Mouse (Mus musculus) small intestine, adult 10 weeks (tissue): ENCODE results near the gene Gm38655. TPM values are rescaled to one million over a fixed set of nuclear protein-coding genes. Genes with fewer than 3 reads are reported as not detected.

ENCODE experiments used
- polyA plus RNA-seq: library from polyadenylated mRNA; stranded (reverse); fragments of 350-450 nt; fragmentation: Illumina TruSeq; extraction: RNeasy Lipid Tissue Mini Kit (QIAGEN cat#74804); gene quantifications from one replicate; pipeline ENCODE4 v1.2.3, GENCODE M21; 2014; ENCODE audit warnings: low replicate concordance

The Gm38655 gene
- not detected for polyA plus RNA-seq

DNA sequence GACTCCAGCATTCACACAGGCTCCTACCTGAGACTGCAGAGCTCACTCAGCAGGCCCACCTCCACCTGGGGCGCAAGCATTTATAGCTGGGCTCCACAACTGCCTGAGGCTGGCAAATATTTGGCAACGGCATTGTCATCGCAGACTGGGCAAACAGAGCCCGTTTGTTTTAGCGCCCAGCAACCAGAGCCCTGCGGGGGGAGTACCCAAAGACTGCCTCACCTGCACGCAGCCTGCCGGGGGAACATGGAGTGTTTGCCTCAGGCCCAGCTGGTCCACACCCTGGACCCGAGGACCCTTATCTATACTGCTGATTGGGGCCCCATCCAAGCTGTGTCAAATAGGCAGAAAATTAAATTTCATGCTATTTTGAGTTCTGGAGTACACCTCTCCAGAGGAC, at the start of gene Gm38655:
Gm38655 (minus strand) TSS at position 61 of the 400 bp plus-strand sequence.

DNA sequence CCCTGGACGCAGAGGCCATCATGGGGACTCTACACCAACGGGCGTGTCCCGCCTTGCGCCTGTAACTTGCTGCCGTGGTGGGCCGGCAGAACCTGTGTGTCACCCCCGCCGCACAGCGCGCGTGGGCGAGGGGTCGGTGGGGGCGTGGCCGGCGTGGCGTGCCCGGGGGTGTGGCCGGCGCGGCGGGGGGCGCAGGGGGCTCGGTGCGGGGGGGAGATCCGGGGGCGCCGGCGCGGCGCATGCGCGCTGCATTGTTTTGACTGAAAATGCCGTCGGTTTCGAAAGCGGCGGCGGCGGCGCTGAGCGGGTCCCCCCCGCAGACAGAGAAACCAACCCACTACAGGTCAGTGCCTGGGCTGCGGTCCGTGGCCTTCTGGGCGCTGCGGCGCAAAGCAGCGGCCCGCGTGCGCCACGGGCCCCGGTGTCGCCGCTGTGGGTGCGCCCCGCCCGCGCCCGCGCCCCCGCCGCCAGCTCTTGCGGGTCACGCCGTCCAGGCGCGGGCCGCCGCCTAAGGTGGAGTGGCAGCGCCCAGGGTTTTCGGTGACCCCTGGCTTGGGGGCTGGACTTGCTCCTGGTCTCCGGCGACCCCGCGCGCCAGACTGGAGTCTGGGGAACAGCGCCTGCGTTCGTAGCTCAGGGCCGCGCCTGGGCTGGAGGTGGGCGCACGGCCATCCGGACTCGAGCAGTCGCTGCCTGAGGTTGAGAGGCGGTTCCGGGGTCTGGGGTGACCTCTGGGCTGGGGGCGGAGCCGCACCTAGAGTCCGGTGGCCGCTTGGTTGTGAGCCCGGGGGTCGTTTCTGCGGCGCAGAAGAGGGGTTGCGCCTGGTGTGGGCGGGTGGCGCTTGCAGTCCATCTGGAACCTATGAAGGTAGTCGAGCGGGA, 13.1 kb upstream of the Gm38655 start, which contains the start of gene Unkl:
Unkl (plus strand) TSS at position 248 of the 882 bp plus-strand sequence.

DNA sequence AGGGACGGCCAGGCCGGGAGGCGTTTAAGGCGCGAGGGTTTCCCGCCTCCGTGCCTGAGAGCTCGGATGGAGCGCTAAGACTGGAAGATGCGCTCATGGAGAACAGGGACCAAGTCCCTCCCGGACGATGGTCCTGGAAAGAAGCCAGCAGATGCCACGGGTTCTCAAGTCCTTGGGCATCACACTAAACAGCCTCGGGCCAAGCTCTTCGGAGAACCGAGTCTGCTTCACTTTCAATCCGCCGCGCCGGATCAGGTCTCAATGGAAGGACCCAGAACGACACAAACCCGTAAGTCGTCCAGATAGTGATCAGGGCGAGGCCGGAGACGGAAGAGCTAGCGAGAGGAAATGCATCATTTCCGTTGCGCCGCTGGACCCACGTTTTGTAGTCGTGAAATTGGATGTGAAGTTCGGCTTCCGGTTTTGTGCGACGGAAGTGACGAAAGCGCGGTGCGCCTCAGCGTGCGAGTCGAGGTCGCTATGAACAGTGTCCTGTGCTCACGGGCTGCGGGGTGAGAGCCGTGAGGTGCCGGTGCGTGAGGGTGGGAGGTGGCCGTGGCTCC, 8.9 kb upstream of the Gm38655 start, which contains the start of gene BC003965:
BC003965 (plus strand) TSS at position 426 of the 563 bp plus-strand sequence.

DNA sequence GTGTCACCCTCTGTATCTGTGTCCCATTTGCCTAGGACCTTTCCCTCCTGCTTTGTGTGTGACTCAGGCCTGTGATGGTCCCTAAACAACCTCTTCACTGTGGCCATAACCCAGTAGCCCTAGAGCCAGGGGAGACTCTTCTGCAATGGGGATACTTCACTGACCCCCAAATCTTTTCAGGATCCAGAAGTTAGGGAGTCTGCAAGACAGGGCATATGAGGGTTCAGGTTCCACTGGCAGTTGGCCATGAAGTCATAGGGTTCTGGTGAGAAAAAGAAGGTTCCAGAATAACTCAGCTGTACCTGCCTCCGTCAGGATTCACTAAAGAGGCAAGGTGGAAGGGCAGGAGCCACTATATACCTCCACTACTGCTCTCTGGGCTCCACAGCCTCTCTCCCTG, 13.1 kb downstream of the Gm38655 start, which contains the start of gene Ccdc154:
Ccdc154 (plus strand) TSS at position 301 of the 400 bp plus-strand sequence.

DNA sequence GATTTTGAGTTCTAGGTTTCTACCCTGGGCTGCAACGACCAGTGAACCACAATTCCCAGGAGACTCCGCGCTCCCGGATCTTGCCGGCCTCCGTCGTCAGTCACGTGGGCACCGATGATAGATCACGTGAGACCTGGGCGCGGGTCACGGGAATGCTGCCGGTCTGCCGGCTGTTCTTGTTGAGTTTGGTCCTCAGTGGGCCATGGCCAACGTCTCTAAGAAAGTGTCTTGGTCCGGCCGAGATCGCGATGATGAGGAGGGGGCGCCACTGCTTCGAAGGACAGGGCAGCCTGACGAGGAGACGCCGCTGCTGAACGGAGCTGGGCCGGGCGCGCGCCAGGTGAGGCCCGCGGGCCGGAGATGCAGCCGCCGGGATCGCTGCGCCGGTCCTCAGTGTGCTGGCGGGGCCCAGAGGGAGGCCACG, 42.0 kb downstream of the Gm38655 start, which contains the start of gene Clcn7:
Clcn7 (plus strand) TSS at position 117 of the 424 bp plus-strand sequence.

Other genes starting within 250 kb of the Gm38655 start
- gene Mapk8ip3, start 238.5 kb downstream of the Gm38655 start, polyA plus RNA-seq: 3.5 TPM
- 65.7 TPM for gene Jpt2, start 214.8 kb downstream of the Gm38655 start, polyA plus RNA-seq
- 7.6 TPM for gene Cramp1l, start 159.7 kb downstream of the Gm38655 start, polyA plus RNA-seq
- 3.7 TPM for gene Ift140, start 159.4 kb downstream of the Gm38655 start, polyA plus RNA-seq
- 2.1 TPM for gene Tmem204, start 91.9 kb downstream of the Gm38655 start, polyA plus RNA-seq
- 0.11 TPM for gene Telo2, start 59.5 kb downstream of the Gm38655 start, polyA plus RNA-seq
- not detected for gene Ptx4, start 54.7 kb downstream of the Gm38655 start, polyA plus RNA-seq
- 2.5 TPM for gene Clcn7, start 42.1 kb downstream of the Gm38655 start, polyA plus RNA-seq
- gene Ccdc154, start 13.0 kb downstream of the Gm38655 start, polyA plus RNA-seq: not detected
- gene BC003965, start 9.1 kb upstream of the Gm38655 start, polyA plus RNA-seq: 14.3 TPM
- 19.8 TPM for gene Unkl, start 12.9 kb upstream of the Gm38655 start, polyA plus RNA-seq
- gene Gnptg, start 64.7 kb upstream of the Gm38655 start, polyA plus RNA-seq: 8.7 TPM
- gene Tsr3, start 64.7 kb upstream of the Gm38655 start, polyA plus RNA-seq: 2.1 TPM
- 0.33 TPM for gene Baiap3, start 80.9 kb upstream of the Gm38655 start, polyA plus RNA-seq
- gene Ube2i, start 99.2 kb upstream of the Gm38655 start, polyA plus RNA-seq: 184 TPM
- not detected for gene Prss34, start 122.9 kb upstream of the Gm38655 start, polyA plus RNA-seq
- gene Prss28, start 133.2 kb upstream of the Gm38655 start, polyA plus RNA-seq: not detected
- gene Prss29, start 143.2 kb upstream of the Gm38655 start, polyA plus RNA-seq: not detected
- gene Tpsab1, start 170.1 kb upstream of the Gm38655 start, polyA plus RNA-seq: not detected
- gene Tpsb2, start 190.8 kb upstream of the Gm38655 start, polyA plus RNA-seq: not detected
- 1.7 TPM for gene Tpsg1, start 193.8 kb upstream of the Gm38655 start, polyA plus RNA-seq